Mouse (Mus musculus): ENCODE measurements around the gene Gm37240. TPM values are rescaled to one million over a fixed set of nuclear protein-coding genes. Genes with fewer than 3 reads are reported as not detected.

The Gm37240 gene
- total and polyA plus RNA-seq, 3 experiments = not detected

DNA sequence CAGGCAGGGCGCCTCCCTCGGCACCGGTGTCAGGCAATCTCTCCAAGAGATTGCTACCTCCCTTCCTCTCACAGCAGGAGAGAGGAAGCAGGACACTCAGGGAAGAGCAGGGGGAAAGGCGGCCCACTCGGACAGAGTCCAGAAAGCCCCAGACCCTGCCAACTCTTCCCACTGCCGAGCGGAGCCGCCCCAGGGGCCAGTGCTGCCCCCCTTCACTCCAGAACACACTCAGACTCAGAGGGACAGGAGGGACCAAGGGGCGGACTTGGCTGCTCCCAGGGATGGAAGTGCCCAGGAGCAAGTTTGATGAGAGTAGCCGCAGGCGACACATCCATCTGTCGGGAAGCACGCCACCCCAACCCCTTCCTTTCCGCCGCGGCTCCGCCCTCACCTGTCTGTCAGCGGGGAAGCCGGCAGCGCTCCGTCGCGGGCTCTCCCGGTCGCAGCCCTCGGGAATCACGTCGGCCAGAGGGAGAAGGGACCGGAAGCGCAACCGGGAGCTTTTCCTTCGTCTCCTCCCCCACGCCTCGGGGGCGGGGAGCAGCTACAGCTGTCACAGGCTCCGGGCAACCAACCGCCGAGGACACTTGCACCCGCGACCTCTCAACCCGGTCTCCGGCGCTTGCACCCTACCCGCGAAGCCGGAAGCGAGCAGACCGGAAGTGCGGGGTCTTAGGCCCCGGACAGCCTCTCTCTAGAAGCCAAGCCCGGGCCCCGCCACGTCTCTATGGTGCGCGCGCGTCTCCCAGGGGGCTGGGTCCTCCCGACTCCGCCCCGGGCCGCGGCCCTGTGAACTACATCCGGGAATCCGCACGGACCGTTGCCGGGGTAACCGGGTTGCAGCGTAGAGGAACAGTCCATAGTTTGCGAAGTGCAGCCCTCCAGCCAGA lies 1305.0 kb downstream of the Gm37240 start, which contains the start of gene Arfip1:
TSS of gene Arfip1 (minus strand) at position 603 of the 890 bp plus-strand sequence.
- Histone ChIP-seq H3K4me1 (ENCODE audit: insufficient read depth, low read depth, low read length) (peaks cover 35% of the 10 kb centered on the region), H3K4me3 (ENCODE audit: low read depth, low read length) (peak within 1 kb of the TSS; percentile 89), H3K27me3 (ENCODE audit: insufficient read depth, low read length) (no peaks in the 10 kb centered on the region), H3K36me3 (replicated peaks) (no peaks in the 10 kb centered on the region), H3K9me3 (replicated peaks) (no peaks in the 10 kb centered on the region)
- TF ChIP-seq CTCF (IDR thresholded peaks at IDR 0.05; ENCODE audit: low read depth, low read length) = no peak
- no peak for TF ChIP-seq GATA2 (IDR thresholded peaks at IDR 0.05; ENCODE audit: borderline replicate concordance, low read depth, low read length)
- no peak for TF ChIP-seq TAL1 (conservative IDR thresholded peaks at IDR 0.05; ENCODE audit: low read depth, low read length)
- no peak for TF ChIP-seq GATA1 (IDR thresholded peaks at IDR 0.05; ENCODE audit: borderline replicate concordance, low read length)
- no peak for TF ChIP-seq POLR2AphosphoS5 (IDR thresholded peaks at IDR 0.05; ENCODE audit: insufficient replicate concordance, low read depth, low read length)
- DNase-seq (ENCODE audit: low spot score) (peak; percentile 78), ATAC-seq (ENCODE audit: extremely low read depth, insufficient number of reproducible peaks, low FRiP score, poor library complexity, severe bottlenecking) (peak; percentile 90)

DNA sequence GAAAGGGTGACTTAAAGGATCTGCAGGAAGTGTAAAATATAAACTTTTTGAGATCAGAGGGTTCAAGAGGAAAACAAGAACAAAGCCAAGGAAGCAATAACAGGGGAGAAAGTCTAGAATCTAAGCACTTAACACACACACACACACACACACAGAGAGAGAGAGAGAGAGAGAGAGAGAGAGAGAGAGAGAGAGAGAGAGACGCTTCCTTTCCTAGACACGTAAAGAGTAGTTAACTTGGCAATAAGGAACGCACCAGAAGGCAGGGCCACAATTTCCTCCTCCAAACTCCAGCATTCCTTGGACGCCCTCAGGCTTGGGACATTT lies 1305.7 kb downstream of the Gm37240 start:
- TF ChIP-seq TAL1 (conservative IDR thresholded peaks at IDR 0.05; ENCODE audit: low read depth, low read length) = no peak
- TF ChIP-seq GATA1 (IDR thresholded peaks at IDR 0.05; ENCODE audit: borderline replicate concordance, low read length) = no peak
- TF ChIP-seq POLR2AphosphoS5 (IDR thresholded peaks at IDR 0.05; ENCODE audit: insufficient replicate concordance, low read depth, low read length) = no peak
- TF ChIP-seq GATA2 (IDR thresholded peaks at IDR 0.05; ENCODE audit: borderline replicate concordance, low read depth, low read length) = no peak
- no peak for TF ChIP-seq CTCF (IDR thresholded peaks at IDR 0.05; ENCODE audit: low read depth, low read length)
- peaks cover 33% of the 10 kb centered on the region for H3K4me1 ChIP-seq (ENCODE audit: insufficient read depth, low read depth, low read length)
- H3K9me3 ChIP-seq (replicated peaks) = no peaks in the 10 kb centered on the region
- H3K4me3 ChIP-seq (ENCODE audit: low read depth, low read length) = peak overlapping the region; percentile 89
- no peaks in the 10 kb centered on the region for H3K36me3 ChIP-seq (replicated peaks)
- no peak for ATAC-seq (ENCODE audit: extremely low read depth, insufficient number of reproducible peaks, low FRiP score, poor library complexity, severe bottlenecking)
- no peak for DNase-seq (ENCODE audit: low spot score)
- H3K27me3 ChIP-seq (ENCODE audit: insufficient read depth, low read length) = no peaks in the 10 kb centered on the region

DNA sequence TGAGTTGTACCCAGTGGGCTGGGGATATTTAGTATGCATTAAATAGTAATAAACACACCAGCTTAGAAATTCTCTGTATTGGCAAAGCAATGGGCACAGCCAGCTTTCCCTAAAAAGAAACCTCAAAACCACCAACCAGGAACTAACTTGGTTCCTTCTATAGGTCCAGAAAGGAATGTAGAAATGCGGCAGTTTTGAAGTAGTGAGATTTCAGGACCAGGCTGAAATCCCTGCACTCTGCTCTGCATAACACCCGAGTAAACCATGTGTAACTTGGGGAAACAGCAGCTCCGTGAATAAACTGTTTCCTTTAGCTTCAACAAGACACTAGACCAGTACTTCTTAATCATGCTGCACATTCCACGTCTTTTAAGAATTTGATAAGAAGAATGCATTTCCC lies 1306.6 kb downstream of the Gm37240 start:
- H3K36me3 ChIP-seq (replicated peaks) = no peaks in the 10 kb centered on the region
- no peak for TF ChIP-seq GATA2 (IDR thresholded peaks at IDR 0.05; ENCODE audit: borderline replicate concordance, low read depth, low read length)
- no peak for TF ChIP-seq TAL1 (conservative IDR thresholded peaks at IDR 0.05; ENCODE audit: low read depth, low read length)
- TF ChIP-seq CTCF (IDR thresholded peaks at IDR 0.05; ENCODE audit: low read depth, low read length) = no peak
- no peak for TF ChIP-seq GATA1 (IDR thresholded peaks at IDR 0.05; ENCODE audit: borderline replicate concordance, low read length)
- no peak for TF ChIP-seq POLR2AphosphoS5 (IDR thresholded peaks at IDR 0.05; ENCODE audit: insufficient replicate concordance, low read depth, low read length)
- H3K27me3 ChIP-seq (ENCODE audit: insufficient read depth, low read length) = no peaks in the 10 kb centered on the region
- ATAC-seq (ENCODE audit: extremely low read depth, insufficient number of reproducible peaks, low FRiP score, poor library complexity, severe bottlenecking) = no peak
- no peak for DNase-seq (ENCODE audit: low spot score)
- no peaks in the 10 kb centered on the region for H3K9me3 ChIP-seq (replicated peaks)
- peaks cover 34% of the 10 kb centered on the region for H3K4me1 ChIP-seq (ENCODE audit: insufficient read depth, low read depth, low read length)
- H3K4me3 ChIP-seq (ENCODE audit: low read depth, low read length) = no peak overlapping the region

DNA sequence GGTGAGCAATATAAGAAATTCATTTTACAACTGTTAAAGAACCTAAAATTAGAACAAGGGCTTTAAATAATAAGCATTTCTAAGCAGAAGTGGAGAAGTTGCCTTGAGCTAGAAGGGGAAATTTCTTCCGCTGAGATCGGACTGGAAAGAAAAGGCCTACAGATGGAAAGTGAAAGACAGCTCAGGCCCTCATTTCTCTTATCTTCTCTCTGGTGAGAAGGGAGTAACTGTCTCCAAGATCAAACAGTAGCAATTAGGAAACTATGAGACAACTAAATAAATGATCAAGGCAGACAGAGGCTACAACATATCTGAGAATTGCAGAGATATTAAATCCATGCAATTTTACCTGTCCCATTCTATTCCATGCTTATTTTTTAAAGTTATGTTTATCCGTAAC lies 1316.8 kb downstream of the Gm37240 start:
- no peak for ATAC-seq (ENCODE audit: extremely low read depth, insufficient number of reproducible peaks, low FRiP score, poor library complexity, severe bottlenecking)
- Histone ChIP-seq H3K4me1 (ENCODE audit: insufficient read depth, low read depth, low read length) (no peaks in the 10 kb centered on the region; the same call in 1 of the 2 replicates), H3K27me3 (ENCODE audit: insufficient read depth, low read length) (no peaks in the 10 kb centered on the region), H3K9me3 (replicated peaks) (no peaks in the 10 kb centered on the region), H3K4me3 (ENCODE audit: low read depth, low read length) (no peak overlapping the region), H3K36me3 (replicated peaks) (peaks cover 8% of the 10 kb centered on the region)
- TF ChIP-seq CTCF (IDR thresholded peaks at IDR 0.05; ENCODE audit: low read depth, low read length) (no peak), TAL1 (conservative IDR thresholded peaks at IDR 0.05; ENCODE audit: low read depth, low read length) (no peak), POLR2AphosphoS5 (IDR thresholded peaks at IDR 0.05; ENCODE audit: insufficient replicate concordance, low read depth, low read length) (no peak), GATA1 (IDR thresholded peaks at IDR 0.05; ENCODE audit: borderline replicate concordance, low read length) (no peak), GATA2 (IDR thresholded peaks at IDR 0.05; ENCODE audit: borderline replicate concordance, low read depth, low read length) (no peak)
- DNase-seq (ENCODE audit: low spot score) = no peak

DNA sequence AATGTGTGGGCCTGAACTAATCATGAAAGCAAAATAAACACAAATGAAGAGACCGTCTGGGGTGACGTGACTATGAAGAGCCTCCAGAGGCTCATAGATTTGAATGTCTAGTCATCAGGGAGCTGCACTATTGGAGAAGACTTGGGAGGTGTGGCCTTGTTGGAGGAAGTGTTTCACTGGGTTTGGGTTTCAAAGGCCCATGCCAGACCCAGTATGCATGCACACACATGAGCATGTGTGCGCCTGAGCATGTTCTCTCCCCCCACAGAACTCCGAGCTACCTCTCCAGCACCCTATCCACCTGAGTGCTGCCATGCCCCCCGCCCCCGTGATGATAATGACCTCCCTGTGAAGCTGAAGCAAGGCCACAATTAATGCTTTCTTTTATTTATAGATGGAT lies 1317.7 kb downstream of the Gm37240 start:
- no peaks in the 10 kb centered on the region for H3K27me3 ChIP-seq (ENCODE audit: insufficient read depth, low read length)
- no peaks in the 10 kb centered on the region; the same call in 1 of the 2 replicates for H3K4me1 ChIP-seq (ENCODE audit: insufficient read depth, low read depth, low read length)
- no peak for ATAC-seq (ENCODE audit: extremely low read depth, insufficient number of reproducible peaks, low FRiP score, poor library complexity, severe bottlenecking)
- H3K9me3 ChIP-seq (replicated peaks) = no peaks in the 10 kb centered on the region
- TF ChIP-seq GATA2 (IDR thresholded peaks at IDR 0.05; ENCODE audit: borderline replicate concordance, low read depth, low read length) (no peak), POLR2AphosphoS5 (IDR thresholded peaks at IDR 0.05; ENCODE audit: insufficient replicate concordance, low read depth, low read length) (no peak), GATA1 (IDR thresholded peaks at IDR 0.05; ENCODE audit: borderline replicate concordance, low read length) (no peak), TAL1 (conservative IDR thresholded peaks at IDR 0.05; ENCODE audit: low read depth, low read length) (no peak)
- peaks cover 8% of the 10 kb centered on the region for H3K36me3 ChIP-seq (replicated peaks)
- DNase-seq (ENCODE audit: low spot score) = no peak
- H3K4me3 ChIP-seq (ENCODE audit: low read depth, low read length) = no peak overlapping the region

DNA sequence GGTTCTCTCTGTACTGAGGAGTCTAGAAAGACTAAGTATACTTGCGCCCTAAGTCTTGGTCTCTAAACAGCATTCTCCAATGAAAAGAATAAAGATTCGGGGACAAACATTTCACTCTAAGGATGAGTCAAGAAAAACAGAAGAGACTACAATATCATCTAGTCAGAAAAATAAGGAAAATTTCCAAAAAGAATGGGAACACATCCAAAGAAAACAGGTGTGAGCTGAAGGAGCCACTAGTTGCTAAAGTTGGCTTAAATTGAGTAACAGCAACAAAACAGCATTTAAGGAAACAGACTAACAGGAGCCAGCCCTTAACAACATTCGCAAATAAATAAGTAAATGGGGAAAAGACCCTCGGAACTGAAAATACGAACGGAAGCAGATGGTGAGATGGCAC lies 1318.8 kb downstream of the Gm37240 start:
- no peak for ATAC-seq (ENCODE audit: extremely low read depth, insufficient number of reproducible peaks, low FRiP score, poor library complexity, severe bottlenecking)
- H3K4me3 ChIP-seq (ENCODE audit: low read depth, low read length) = no peak overlapping the region
- no peaks in the 10 kb centered on the region for H3K9me3 ChIP-seq (replicated peaks)

More for the DNA sequence above, 1318.8 kb downstream of the Gm37240 start:
- Histone ChIP-seq H3K4me1 (ENCODE audit: insufficient read depth, low read depth, low read length) (peaks cover under 1% of the 10 kb centered on the region; the same call in 1 of the 2 replicates), H3K36me3 (replicated peaks) (peaks cover 8% of the 10 kb centered on the region), H3K27me3 (ENCODE audit: insufficient read depth, low read length) (no peaks in the 10 kb centered on the region)
- no peak for DNase-seq (ENCODE audit: low spot score)
- TF ChIP-seq TAL1 (conservative IDR thresholded peaks at IDR 0.05; ENCODE audit: low read depth, low read length) = no peak
- no peak for TF ChIP-seq GATA2 (IDR thresholded peaks at IDR 0.05; ENCODE audit: borderline replicate concordance, low read depth, low read length)
- no peak for TF ChIP-seq POLR2AphosphoS5 (IDR thresholded peaks at IDR 0.05; ENCODE audit: insufficient replicate concordance, low read depth, low read length)
- TF ChIP-seq CTCF (IDR thresholded peaks at IDR 0.05; ENCODE audit: low read depth, low read length) = no peak
- TF ChIP-seq GATA1 (IDR thresholded peaks at IDR 0.05; ENCODE audit: borderline replicate concordance, low read length) = no peak
